Mouse (Mus musculus): Measurements from ENCODE around the gene Rnf114.
A peak's percentile ranks its signal among the peaks of the same experiment; 100 is the strongest.

The Rnf114 gene

DNA sequence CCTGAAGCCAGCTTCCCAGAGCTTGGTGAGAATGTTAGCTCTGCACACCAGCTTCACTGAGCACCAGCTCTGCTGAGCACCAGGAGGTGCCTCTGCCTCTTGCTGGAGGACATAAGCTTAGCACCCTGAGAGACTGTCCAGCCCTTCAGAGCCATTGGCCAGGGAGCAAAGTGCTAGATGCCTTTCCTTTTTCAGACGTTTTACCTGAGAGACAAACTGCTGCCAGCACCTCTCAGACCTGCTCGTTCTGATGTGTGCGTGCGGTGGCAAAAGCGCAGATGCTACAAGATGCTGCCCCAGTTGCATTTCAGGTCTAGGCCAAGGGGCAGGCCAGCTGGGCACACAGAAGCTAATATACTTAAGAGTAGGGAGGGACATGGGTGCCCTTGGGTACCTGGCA, 16.8 kb upstream of the Rnf114 start:
- DNase-seq: no peak

GRCm38 (mm10) chr2:167476200-167476688, 16.2 kb upstream of the Rnf114 start:
- DNase-seq: no peak

DNA sequence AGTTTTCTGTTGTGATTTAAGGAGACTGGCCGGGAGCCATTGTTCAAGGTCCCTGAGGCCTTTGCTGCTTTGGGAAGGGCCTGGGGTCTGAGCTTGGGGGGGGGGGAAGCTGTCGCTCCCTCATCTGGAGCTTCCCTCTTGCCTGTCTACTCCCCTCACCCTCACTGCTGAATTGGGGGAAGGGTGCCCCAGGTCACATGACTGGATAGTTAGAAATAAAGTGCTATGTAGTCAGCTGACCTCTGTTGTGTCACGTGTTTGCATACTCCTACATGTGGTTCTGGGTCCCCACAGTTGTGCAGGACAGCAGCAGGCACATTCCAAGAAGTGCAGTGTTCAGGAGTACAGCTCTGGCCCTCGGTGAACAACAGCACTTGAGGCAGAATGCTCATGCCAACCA, 15.7 kb upstream of the Rnf114 start:
- DNase-seq: no peak

- DNase-seq: no peak
Observed at GRCm38 (mm10) chr2:167478128-167478527, 14.3 kb upstream of the Rnf114 start.

DNA sequence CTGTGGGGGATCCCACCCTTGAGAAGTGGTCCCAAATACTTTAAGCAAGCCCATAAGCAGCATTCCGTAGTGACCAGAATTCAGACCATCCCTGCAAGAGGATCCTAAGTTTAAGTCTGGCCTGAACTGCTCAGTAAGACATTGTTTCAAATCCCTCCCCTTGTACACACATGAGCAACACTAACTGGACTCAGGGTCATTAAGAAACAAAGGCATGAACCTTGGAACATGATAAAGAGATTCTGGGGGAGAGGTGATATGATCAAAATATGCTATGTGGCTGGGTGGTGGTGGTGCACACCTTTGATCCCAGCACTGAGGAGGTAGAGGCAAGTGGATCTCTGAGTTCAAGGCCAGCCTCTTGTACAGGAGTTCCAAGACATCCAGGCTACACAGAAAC, 12.9 kb upstream of the Rnf114 start:
- DNase-seq: no peak

GRCm38 (mm10) chr2:167482681-167483080, 9.8 kb upstream of the Rnf114 start:
- no peak for DNase-seq

GRCm38 (mm10) chr2:167483081-167483826, 9.2 kb upstream of the Rnf114 start:
- no peak for DNase-seq

- DNase-seq: no peak
Observed at GRCm38 (mm10) chr2:167483827-167484410, 8.5 kb upstream of the Rnf114 start.

GRCm38 (mm10) chr2:167484932-167485331, 7.5 kb upstream of the Rnf114 start:
- no peak for DNase-seq

GRCm38 (mm10) chr2:167485501-167486377, 6.7 kb upstream of the Rnf114 start:
- no peak for DNase-seq

GRCm38 (mm10) chr2:167486573-167486972, 5.9 kb upstream of the Rnf114 start:
- DNase-seq: no peak

DNA sequence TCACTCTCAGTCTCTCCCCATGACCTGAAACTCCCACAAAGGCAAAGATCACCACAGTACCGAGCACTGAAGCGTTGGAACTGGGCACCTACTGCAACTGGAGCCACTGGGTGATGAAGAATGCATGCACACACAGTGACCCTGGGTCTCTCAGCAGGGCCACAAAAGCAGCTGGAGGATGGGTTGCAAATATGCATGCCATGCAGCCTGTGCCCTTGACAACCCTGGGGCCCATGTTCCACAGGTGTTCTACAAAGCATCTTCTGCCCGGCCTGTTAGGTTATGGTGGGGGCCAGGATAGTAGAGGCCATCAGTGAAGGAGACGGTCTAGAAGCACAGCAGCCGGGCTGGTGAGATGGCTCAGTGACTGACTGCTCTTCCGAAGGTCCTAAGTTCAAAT, 4.9 kb upstream of the Rnf114 start:
- DNase-seq: no peak

- no peak for DNase-seq
Observed at GRCm38 (mm10) chr2:167487994-167488393, 4.5 kb upstream of the Rnf114 start.

- no peak for DNase-seq
Observed at GRCm38 (mm10) chr2:167490813-167491525, 1.5 kb upstream of the Rnf114 start.

- DNase-seq: peak; percentile 95
Observed at GRCm38 (mm10) chr2:167492713-167493636, 530 bp downstream of the Rnf114 start, which contains the start of gene Spata2. TSS of gene Spata2 (minus strand) at chr2:167492887.

GRCm38 (mm10) chr2:167496437-167496836, 4.0 kb downstream of the Rnf114 start:
- DNase-seq: no peak

GRCm38 (mm10) chr2:167497272-167497671, 4.8 kb downstream of the Rnf114 start:
- peak; percentile 77 for DNase-seq

GRCm38 (mm10) chr2:167502554-167503252, 10.3 kb downstream of the Rnf114 start:
- DNase-seq: peak; percentile 31

GRCm38 (mm10) chr2:167503253-167503895, 10.9 kb downstream of the Rnf114 start:
- peak; percentile 97 for DNase-seq

DNA sequence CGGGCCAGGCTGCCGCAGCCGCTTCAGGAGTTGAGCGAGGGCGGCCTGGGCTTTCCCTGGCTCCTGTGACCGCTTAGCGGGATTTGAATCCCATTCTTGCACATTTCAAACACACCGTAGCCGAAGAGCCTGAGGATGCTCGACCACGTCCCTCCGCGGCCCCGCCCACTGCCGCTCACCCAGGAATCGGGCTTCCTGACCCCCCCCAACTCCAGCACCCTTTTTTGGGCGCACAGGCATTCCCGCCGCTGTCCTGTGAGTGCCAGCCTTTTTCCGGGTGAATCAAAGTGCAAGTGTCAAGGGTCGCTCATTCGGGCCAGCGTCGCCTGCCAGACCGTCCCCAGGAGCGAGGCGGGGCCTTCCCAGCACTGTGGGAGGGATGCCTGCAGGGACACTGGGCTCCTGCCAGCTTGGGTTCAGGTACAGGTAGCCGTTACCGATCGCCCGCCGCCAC, 11.5 kb downstream of the Rnf114 start:
- DNase-seq: peak; percentile 76
